Mouse (Mus musculus): Measurements from ENCODE around the gene Scgb1b3. TPM values are rescaled to one million over a fixed set of nuclear protein-coding genes. Genes with fewer than 3 reads are reported as not detected.

Scgb1b3 gene
- not detected for polyA plus RNA-seq (2012; fragmentation: generic; extraction: Trizol)

DNA sequence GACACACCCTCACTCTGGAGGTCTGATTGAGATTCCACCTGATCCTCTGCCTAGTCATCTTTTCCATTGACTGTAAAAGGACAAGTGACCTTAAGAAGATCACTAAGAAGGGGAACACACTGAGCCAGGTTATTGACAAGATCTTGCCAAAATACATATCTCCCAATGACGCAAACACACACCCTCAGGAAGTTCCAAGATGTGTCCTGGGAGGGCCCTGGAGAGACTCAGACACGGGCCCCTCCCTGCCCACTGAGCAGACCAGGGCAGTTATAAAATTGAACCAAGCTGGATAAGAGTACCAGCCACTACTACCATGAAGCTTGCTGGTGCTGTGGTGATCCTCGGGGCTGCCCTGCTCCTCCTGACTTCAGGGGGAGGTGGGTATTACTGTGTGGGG lies at the start of gene Scgb1b3:
Gene Scgb1b3, plus strand, starts transcription at position 301 of the 400 bp plus-strand sequence.

DNA sequence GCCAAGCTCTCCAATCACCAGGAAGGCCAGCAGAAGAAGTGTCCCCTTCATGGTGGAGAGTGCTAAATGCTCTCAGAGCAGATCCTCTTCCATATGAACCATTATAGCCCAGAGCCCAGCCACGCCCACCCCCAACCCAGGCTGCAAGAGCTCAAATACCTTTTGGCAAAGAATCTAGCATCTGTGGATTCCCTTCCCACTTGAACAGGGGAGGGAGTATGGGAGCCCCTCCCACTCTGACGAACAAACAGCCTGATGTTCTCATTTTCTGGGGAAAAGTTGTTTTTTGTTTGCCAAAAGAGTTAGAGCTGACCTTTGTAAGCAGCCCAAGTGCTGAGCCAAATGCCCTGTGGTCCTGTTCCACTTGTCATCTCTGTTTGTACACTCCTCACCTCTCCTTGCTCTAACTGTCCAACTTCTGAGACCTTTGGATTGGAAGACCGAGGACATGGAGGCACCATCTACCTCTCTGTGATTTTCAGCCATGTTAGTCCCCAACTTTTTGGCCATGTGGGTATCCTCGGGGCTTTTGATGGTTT lies 13.3 kb upstream of the Scgb1b3 start, which contains the start of gene Scgb2b3:
Gene Scgb2b3, minus strand, starts transcription at position 51 of the 539 bp plus-strand sequence.

Other genes starting within 250 kb of the Scgb1b3 start
- 10 to 100 TPM; 16.2 to 38.9 TPM for gene Scn1b, start 248.6 kb upstream of the Scgb1b3 start, polyA plus RNA-seq (2012; fragmentation: generic; extraction: Trizol)
- gene Gramd1a, start 219.7 kb upstream of the Scgb1b3 start, polyA plus RNA-seq (2012; fragmentation: generic; extraction: Trizol): 10 to 100 TPM; 10.9 to 53.2 TPM
- not detected for gene Scgb2b2, start 85.1 kb upstream of the Scgb1b3 start, polyA plus RNA-seq (2012; fragmentation: generic; extraction: Trizol)
- gene Scgb1b2, start 83.8 kb upstream of the Scgb1b3 start, polyA plus RNA-seq (2012; fragmentation: generic; extraction: Trizol): not detected
- not detected for gene Scgb2b3, start 13.5 kb upstream of the Scgb1b3 start, polyA plus RNA-seq (2012; fragmentation: generic; extraction: Trizol)

Measured in C3H10T1/2 (cell line).